Mouse (Mus musculus) intestine, embryonic 14.5 days (tissue): ENCODE results near the gene Cacna1c. TPM values are rescaled to one million over a fixed set of nuclear protein-coding genes. Genes with fewer than 3 reads are reported as not detected.

Experiments used
- ATAC-seq: fragments of 200-750 bp; cut with Nextera tagmentation; replicated peaks from 2 replicates; pipeline ENCODE4 v1.8.0; 2017; ENCODE audit warnings: low read depth, moderate number of reproducible peaks, moderate TSS enrichment, moderate library complexity; ENCODE audit not compliant: low FRiP score, low TSS enrichment
- DNase-seq: peaks from one replicate; pipeline ENCODE4 v3.0.0-alpha.2; 2018; ENCODE audit warnings: low spot score
- H3K27ac ChIP-seq: fragments of 300-500 bp; sonication (generic); 2 replicates; pipeline ENCODE4 v1.5.1; 2014; ENCODE audit warnings: low read depth, mild to moderate bottlenecking, control low read depth
- H3K27me3 ChIP-seq: fragments of 300-500 bp; sonication (generic); replicated peaks from 2 replicates; pipeline ENCODE4 v1.6.1; 2014; ENCODE audit warnings: low read length, control low read depth; ENCODE audit not compliant: control insufficient read depth, insufficient read depth
- H3K36me3 ChIP-seq: fragments of 300-500 bp; sonication (generic); 2 replicates; pipeline ENCODE4 v1.6.1; 2014; ENCODE audit warnings: low read length, control low read depth; ENCODE audit not compliant: control insufficient read depth, insufficient read depth
- H3K4me1 ChIP-seq: fragments of 300-500 bp; sonication (generic); replicated peaks from 2 replicates; pipeline ENCODE4 v1.6.1; 2014; ENCODE audit warnings: low read length, control low read depth, mixed read lengths; ENCODE audit not compliant: control insufficient read depth, insufficient read depth
- H3K4me2 ChIP-seq: fragments of 300-500 bp; sonication (generic); 2 replicates; pipeline ENCODE4 v1.6.1; 2014; ENCODE audit warnings: low read length
- H3K4me3 ChIP-seq: fragments of 300-500 bp; sonication (generic); 2 replicates; pipeline ENCODE4 v1.5.1; 2014; ENCODE audit warnings: low read depth, low read length, control low read depth, mixed read lengths
- H3K9ac ChIP-seq: fragments of 300-500 bp; sonication (generic); 2 replicates; pipeline ENCODE4 v1.6.1; 2014; ENCODE audit warnings: mild to moderate bottlenecking, low read length
- H3K9me3 ChIP-seq: fragments of 300-500 bp; sonication (generic); 2 replicates; pipeline ENCODE4 v1.6.1; 2016; ENCODE audit warnings: low read length, control low read depth; ENCODE audit not compliant: control insufficient read depth
- WGBS: fragments of 180-500 bp; shearing (Covaris S2); extraction: QIAGEN DNeasy Blood & Tissue Kit; methylation state at CpG from one replicate; pipeline ENCODE4 v1.1.7; 2014; 5-methylcytosine and 5-hydroxymethylcytosine counted together
- polyA plus RNA-seq: library from polyadenylated mRNA; unstranded; fragments of >200 nt; fragmentation: Nextera tagmentation; extraction: Ambion mirVana; gene quantifications from 2 replicates; pipeline ENCODE4 v1.2.1, GENCODE M21; 2014

Gene Cacna1c
- polyA plus RNA-seq, 1 experiment from 2014 or later, result 6.5 TPM

- no peak for ATAC-seq
- Histone ChIP-seq H3K9me3 (no peaks in the 10 kb centered on the region), H3K4me1 (no peaks in the 10 kb centered on the region), H3K4me2 (no peak overlapping the region), H3K27ac (no peak overlapping the region), H3K4me3 (no peak overlapping the region), H3K27me3 (no peaks in the 10 kb centered on the region), H3K36me3 (no peaks in the 10 kb centered on the region), H3K9ac (no peak overlapping the region)
- whole genome bisulfite sequencing, result 91% methylated on average over 14 of the region's 14 CpGs
- no peak for DNase-seq
Observed at GRCm38 (mm10) chr6:118741841-118742240, 454.4 kb downstream of the Cacna1c start.

GRCm38 (mm10) chr6:118739961-118740599 is 456.1 kb downstream of the Cacna1c start:
- no peak for ATAC-seq
- no peak for DNase-seq
- 79% methylated on average over 9 of the region's 9 CpGs for WGBS
- Histone ChIP-seq H3K27ac (no peak overlapping the region), H3K4me2 (no peak overlapping the region), H3K9me3 (no peaks in the 10 kb centered on the region), H3K27me3 (no peaks in the 10 kb centered on the region), H3K4me3 (no peak overlapping the region), H3K9ac (no peak overlapping the region), H3K4me1 (no peaks in the 10 kb centered on the region), H3K36me3 (no peaks in the 10 kb centered on the region)

- Histone ChIP-seq H3K27me3 (no peaks in the 10 kb centered on the region), H3K27ac (no peak overlapping the region), H3K4me3 (no peak overlapping the region), H3K9me3 (no peaks in the 10 kb centered on the region), H3K36me3 (no peaks in the 10 kb centered on the region), H3K9ac (no peak overlapping the region), H3K4me1 (no peaks in the 10 kb centered on the region), H3K4me2 (no peak overlapping the region)
- DNase-seq (no peak), ATAC-seq (no peak)
- 40% methylated on average over 4 of the region's 4 CpGs for WGBS
Observed at GRCm38 (mm10) chr6:118739344-118739743, 456.9 kb downstream of the Cacna1c start.

GRCm38 (mm10) chr6:118738656-118739055 is 457.6 kb downstream of the Cacna1c start:
- Histone ChIP-seq H3K27ac (no peak overlapping the region), H3K4me2 (no peak overlapping the region), H3K9ac (no peak overlapping the region), H3K9me3 (no peaks in the 10 kb centered on the region), H3K4me3 (no peak overlapping the region), H3K4me1 (no peaks in the 10 kb centered on the region), H3K36me3 (no peaks in the 10 kb centered on the region), H3K27me3 (no peaks in the 10 kb centered on the region)
- 58% methylated on average over 3 of the region's 3 CpGs for WGBS
- no peak for ATAC-seq
- no peak for DNase-seq

- Histone ChIP-seq H3K4me2 (no peak overlapping the region), H3K9ac (no peak overlapping the region), H3K4me1 (no peaks in the 10 kb centered on the region), H3K36me3 (no peaks in the 10 kb centered on the region), H3K27me3 (no peaks in the 10 kb centered on the region), H3K27ac (no peak overlapping the region), H3K4me3 (no peak overlapping the region), H3K9me3 (no peaks in the 10 kb centered on the region)
- DNase-seq, result no peak
- WGBS, result 72% methylated on average over 6 of the region's 6 CpGs
- no peak for ATAC-seq
Observed at GRCm38 (mm10) chr6:118737078-118737477, 459.1 kb downstream of the Cacna1c start.

GRCm38 (mm10) chr6:118736491-118736890 is 459.7 kb downstream of the Cacna1c start:
- H3K9ac ChIP-seq, result no peak overlapping the region
- H3K27me3 ChIP-seq, result no peaks in the 10 kb centered on the region
- no peaks in the 10 kb centered on the region for H3K36me3 ChIP-seq
- no peaks in the 10 kb centered on the region for H3K9me3 ChIP-seq
- no peak overlapping the region for H3K4me3 ChIP-seq
- H3K27ac ChIP-seq, result no peak overlapping the region
- WGBS, result 73% methylated on average over 7 of the region's 7 CpGs
- H3K4me2 ChIP-seq, result no peak overlapping the region
- no peaks in the 10 kb centered on the region for H3K4me1 ChIP-seq
- ATAC-seq (no peak), DNase-seq (no peak)

- DNase-seq (no peak), ATAC-seq (no peak)
- H3K4me1 ChIP-seq, result no peaks in the 10 kb centered on the region
- no peaks in the 10 kb centered on the region for H3K9me3 ChIP-seq
- 84% methylated on average over 3 of the region's 3 CpGs for WGBS
- no peak overlapping the region for H3K27ac ChIP-seq
- H3K4me2 ChIP-seq, result no peak overlapping the region
- no peaks in the 10 kb centered on the region for H3K36me3 ChIP-seq
- H3K9ac ChIP-seq, result no peak overlapping the region
- H3K27me3 ChIP-seq, result no peaks in the 10 kb centered on the region
- H3K4me3 ChIP-seq, result no peak overlapping the region
Observed at GRCm38 (mm10) chr6:118735145-118735544, 461.1 kb downstream of the Cacna1c start.

GRCm38 (mm10) chr6:118731937-118732336 is 464.3 kb downstream of the Cacna1c start:
- no peaks in the 10 kb centered on the region for H3K4me1 ChIP-seq
- H3K9me3 ChIP-seq, result no peaks in the 10 kb centered on the region
- no peak overlapping the region for H3K27ac ChIP-seq
- no peak overlapping the region for H3K9ac ChIP-seq
- DNase-seq (no peak), ATAC-seq (no peak)
- no peak overlapping the region for H3K4me2 ChIP-seq
- WGBS, result 96% methylated on average over 3 of the region's 3 CpGs
- H3K4me3 ChIP-seq, result no peak overlapping the region
- H3K27me3 ChIP-seq, result no peaks in the 10 kb centered on the region
- H3K36me3 ChIP-seq, result no peaks in the 10 kb centered on the region

GRCm38 (mm10) chr6:118724908-118725307 is 471.3 kb downstream of the Cacna1c start:
- H3K9ac ChIP-seq, result no peak overlapping the region
- no peak overlapping the region for H3K4me2 ChIP-seq
- no peaks in the 10 kb centered on the region for H3K36me3 ChIP-seq
- H3K27ac ChIP-seq, result no peak overlapping the region
- WGBS, result 45% methylated on average over 4 of the region's 4 CpGs
- H3K27me3 ChIP-seq, result no peaks in the 10 kb centered on the region
- no peak for ATAC-seq
- no peaks in the 10 kb centered on the region for H3K4me1 ChIP-seq
- DNase-seq, result no peak
- H3K4me3 ChIP-seq, result no peak overlapping the region
- no peaks in the 10 kb centered on the region for H3K9me3 ChIP-seq
